Mouse (Mus musculus) G1E (cell line): ENCODE data around the gene Slc39a7.

Experiments used
- CTCF ChIP-seq: IDR thresholded peaks from 2 replicates; pipeline ENCODE4 v1.5.1; 2012; ENCODE audit warnings: low read depth, low read length, inconsistent platforms, mixed read lengths
- GATA1 ChIP-seq: IDR thresholded peaks from 2 replicates; pipeline ENCODE4 v1.6.1; 2012; ENCODE audit warnings: borderline replicate concordance, low read length, inconsistent platforms, mixed read lengths
- GATA2 ChIP-seq: IDR thresholded peaks from 2 replicates; pipeline ENCODE4 v1.6.1; 2012; ENCODE audit warnings: low read depth, low read length, inconsistent platforms, borderline replicate concordance
- POLR2AphosphoS5 ChIP-seq: IDR thresholded peaks from 2 replicates; pipeline ENCODE4 v1.6.1; 2012; ENCODE audit warnings: low read depth, low read length, inconsistent platforms; ENCODE audit not compliant: insufficient replicate concordance
- TAL1 ChIP-seq: conservative IDR thresholded peaks from 2 replicates; pipeline ENCODE4 v1.6.1; 2012; ENCODE audit warnings: low read depth, low read length, inconsistent platforms, mixed read lengths

GRCm38 (mm10) chr17:34026221-34026620 is 5.3 kb downstream of the Slc39a7 start:
- TF ChIP-seq CTCF: no peak
- no peak for TF ChIP-seq GATA1
- no peak for TF ChIP-seq TAL1
- TF ChIP-seq POLR2AphosphoS5: no peak
- no peak for TF ChIP-seq GATA2
